Mouse (Mus musculus) C2C12 (cell line): ENCODE data around the gene Fam120b.

Experiments used
- CTCF ChIP-seq: IDR thresholded peaks from one replicate; pipeline ENCODE4 v1.5.1; 2011; ENCODE audit not compliant: control insufficient read depth, insufficient read depth, insufficient read length
- MYOD1 ChIP-seq: IDR thresholded peaks from one replicate; pipeline ENCODE4 v1.6.1; 2011; ENCODE audit warnings: low read depth; ENCODE audit not compliant: control insufficient read depth, insufficient read length
- MYOG ChIP-seq: IDR thresholded peaks from one replicate; pipeline ENCODE4 v1.6.1; 2011; ENCODE audit not compliant: control insufficient read depth, insufficient read length; ENCODE audit errors: extremely low read depth

- TF ChIP-seq CTCF = no peak
- no peak for TF ChIP-seq MYOD1
- no peak for TF ChIP-seq MYOG
Observed at GRCm38 (mm10) chr17:15375701-15376493, 20.1 kb upstream of the Fam120b start.
